17 mouse cellular contexts compared by ENCODE assay signal in the genomic region with DNA sequence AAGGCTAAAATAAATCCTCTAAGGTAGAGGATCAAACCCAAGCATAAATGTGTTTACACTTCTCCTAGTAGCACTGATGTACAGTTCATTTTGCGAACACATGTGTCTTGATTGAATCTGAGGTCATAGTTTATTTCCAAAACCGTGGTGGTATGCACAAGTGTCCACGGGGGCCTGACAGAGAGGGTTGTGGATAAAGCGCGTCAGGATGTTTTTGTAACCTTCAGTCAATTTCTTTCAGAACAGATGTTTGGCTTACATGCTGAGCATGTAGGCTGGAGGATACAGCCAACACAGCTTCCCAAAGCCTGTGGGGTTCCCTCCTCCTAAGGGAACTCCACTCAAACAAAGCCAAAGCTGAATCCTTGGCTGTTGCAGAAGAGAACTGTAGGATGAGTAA.
DNase-seq lines count a peak whose midpoint lies in the region; ATAC-seq and TF ChIP-seq lines count a peak whose summit lies in the region.
"Had no signal": no experiment of that assay in that cellular context is flagged by ENCODE, and none has a peak within 500 bp of the region (broad histone marks: within the 10 kb centered on the region; RNA-seq: fewer than 3 reads in every experiment).

No protein-coding gene starts in this region.

- TF ChIP-seq EP300 in stomach, postnatal 0 days (optimal IDR thresholded peaks at IDR 0.05), result no peak

- 61% methylated on average over 5 of the region's 5 CpGs for WGBS in hindbrain, embryonic 11.5 days
- WGBS in hindbrain, embryonic 13.5 days, result 52% methylated on average over 5 of the region's 5 CpGs
- 39% methylated on average over 5 of the region's 5 CpGs for WGBS in stomach, embryonic 16.5 days
- 28% methylated on average over 5 of the region's 5 CpGs for WGBS in stomach, postnatal 0 days

- H3K9ac ChIP-seq in hindbrain, embryonic 11.5 days (ENCODE audit: low read depth, low read length), result no peak overlapping the region
- no peak overlapping the region for H3K9ac ChIP-seq in hindbrain, embryonic 13.5 days
- H3K9ac ChIP-seq in stomach, embryonic 16.5 days (ENCODE audit: low read length), result no peak overlapping the region
- H3K9ac ChIP-seq in stomach, postnatal 0 days (ENCODE audit: low read length), result no peak overlapping the region
- H3K9ac ChIP-seq: forebrain, embryonic 13.5 days; heart, embryonic 15.5 days; liver, embryonic 14.5 days had no signal

- H3K36me3 ChIP-seq in hindbrain, embryonic 11.5 days (ENCODE audit: control insufficient read depth, insufficient read depth, low read length), result no peaks in the 10 kb centered on the region
- H3K36me3 ChIP-seq in hindbrain, embryonic 13.5 days, result no peaks in the 10 kb centered on the region
- H3K36me3 ChIP-seq in stomach, embryonic 16.5 days (ENCODE audit: control insufficient read depth, insufficient read depth, low read length), result no peaks in the 10 kb centered on the region
- H3K36me3 ChIP-seq in stomach, postnatal 0 days (ENCODE audit: control insufficient read depth, insufficient read depth, low read length), result no peaks in the 10 kb centered on the region
- H3K36me3 ChIP-seq: heart, embryonic 15.5 days had no signal

- DNase-seq in frontal cortex, postnatal 36 days (ENCODE audit: low spot score in 2 of 2), result peak; percentile 2
- no peak for DNase-seq in frontal cortex, postnatal 14 days (ENCODE audit: low spot score in 2 of 2)
- DNase-seq in hindbrain, embryonic 11.5 days (ENCODE audit: low spot score), result peak; percentile 15
- DNase-seq in stomach, postnatal 0 days (ENCODE audit: low spot score), result no peak
- DNase-seq in skeletal muscle tissue, adult 2 months (ENCODE audit: low read depth, low spot score), result peak; percentile 1
- DNase-seq in cerebellum, postnatal 25 days, result no peak
- DNase-seq: B cell, adult 2 months; cerebellum, adult 18-20 months; lung, postnatal 36 days; right cerebral cortex, postnatal 25 days; thymus, postnatal 25 days had no signal

- no peaks in the 10 kb centered on the region for H3K4me1 ChIP-seq in hindbrain, embryonic 11.5 days (replicated peaks; ENCODE audit: control insufficient read depth, insufficient read depth, low read length)
- no peaks in the 10 kb centered on the region for H3K4me1 ChIP-seq in hindbrain, embryonic 13.5 days (replicated peaks)
- no peaks in the 10 kb centered on the region for H3K4me1 ChIP-seq in stomach, embryonic 16.5 days (ENCODE audit: control insufficient read depth, insufficient read depth, low read length)
- H3K4me1 ChIP-seq in stomach, postnatal 0 days (replicated peaks; ENCODE audit: control insufficient read depth, insufficient read depth), result no peaks in the 10 kb centered on the region
- H3K4me1 ChIP-seq: forebrain, embryonic 13.5 days; heart, embryonic 15.5 days had no signal

- H3K4me3 ChIP-seq in hindbrain, embryonic 11.5 days (ENCODE audit: low read depth, low read length), result no peak overlapping the region
- H3K4me3 ChIP-seq in hindbrain, embryonic 13.5 days, result no peak overlapping the region
- H3K4me3 ChIP-seq in stomach, embryonic 16.5 days (replicated peaks; ENCODE audit: low read length), result no peak overlapping the region
- H3K4me3 ChIP-seq in stomach, postnatal 0 days (ENCODE audit: low read depth, low read length), result no peak overlapping the region
- H3K4me3 ChIP-seq: forebrain, embryonic 13.5 days; heart, embryonic 15.5 days had no signal

- TF ChIP-seq CTCF in stomach, postnatal 0 days (IDR thresholded peaks at IDR 0.05; ENCODE audit: low read depth), result no peak

- no peak for ATAC-seq in hindbrain, embryonic 11.5 days (ENCODE audit: low FRiP score)
- ATAC-seq in hindbrain, embryonic 13.5 days (ENCODE audit: low FRiP score), result no peak
- 0 out of 2 replicates have a peak, but pooled peaks have one; percentile 37 for ATAC-seq in stomach, embryonic 16.5 days (ENCODE audit: insufficient read depth, low FRiP score)
- no peak for ATAC-seq in stomach, postnatal 0 days (ENCODE audit: low FRiP score, low TSS enrichment)
- ATAC-seq: forebrain, embryonic 13.5 days; intestine, postnatal 0 days had no signal

- no peak overlapping the region for H3K27ac ChIP-seq in hindbrain, embryonic 11.5 days (ENCODE audit: low read depth, low read length)
- no peak overlapping the region for H3K27ac ChIP-seq in hindbrain, embryonic 13.5 days
- no peak overlapping the region for H3K27ac ChIP-seq in stomach, embryonic 16.5 days (ENCODE audit: low read length)
- no peak overlapping the region for H3K27ac ChIP-seq in stomach, postnatal 0 days (replicated peaks)
- H3K27ac ChIP-seq: forebrain, embryonic 13.5 days; heart, embryonic 15.5 days; liver, embryonic 14.5 days had no signal

- H3K27me3 ChIP-seq in hindbrain, embryonic 11.5 days (ENCODE audit: control insufficient read depth, insufficient read depth, low read length), result no peaks in the 10 kb centered on the region
- H3K27me3 ChIP-seq in hindbrain, embryonic 13.5 days, result no peaks in the 10 kb centered on the region
- H3K27me3 ChIP-seq in stomach, embryonic 16.5 days (ENCODE audit: control insufficient read depth, insufficient read depth, low read length), result no peaks in the 10 kb centered on the region
- H3K27me3 ChIP-seq in stomach, postnatal 0 days (ENCODE audit: control insufficient read depth, insufficient read depth, low read length), result no peaks in the 10 kb centered on the region
- H3K27me3 ChIP-seq: forebrain, embryonic 13.5 days; heart, embryonic 15.5 days had no signal

- no peaks in the 10 kb centered on the region for H3K9me3 ChIP-seq in hindbrain, embryonic 11.5 days (ENCODE audit: control insufficient read depth, low read length)
- H3K9me3 ChIP-seq in hindbrain, embryonic 13.5 days, result no peaks in the 10 kb centered on the region
- no peaks in the 10 kb centered on the region for H3K9me3 ChIP-seq in stomach, embryonic 16.5 days (replicated peaks; ENCODE audit: control insufficient read depth, low read length)
- H3K9me3 ChIP-seq in stomach, postnatal 0 days (ENCODE audit: control insufficient read depth, low read length), result no peaks in the 10 kb centered on the region
- H3K9me3 ChIP-seq: forebrain, embryonic 13.5 days; heart, embryonic 15.5 days had no signal

- no peak overlapping the region for H3K4me2 ChIP-seq in hindbrain, embryonic 11.5 days (replicated peaks; ENCODE audit: low read depth, low read length)
- no peak overlapping the region for H3K4me2 ChIP-seq in hindbrain, embryonic 13.5 days
- H3K4me2 ChIP-seq in stomach, embryonic 16.5 days (ENCODE audit: low read depth, low read length), result no peak overlapping the region
- H3K4me2 ChIP-seq in stomach, postnatal 0 days (replicated peaks; ENCODE audit: low read depth), result no peak overlapping the region
- H3K4me2 ChIP-seq: forebrain, embryonic 13.5 days; heart, embryonic 15.5 days had no signal

Comparison
In these comparisons a context has a peak if more than half of its experiments do, and no peak if none do; other contexts are left out.
1. DNase-seq: peak in frontal cortex, postnatal 36 days (2 of 2), hindbrain, embryonic 11.5 days (single experiment) and skeletal muscle tissue, adult 2 months (single experiment); none in frontal cortex, postnatal 14 days (0 of 2), stomach, postnatal 0 days (single experiment) and cerebellum, postnatal 25 days (0 of 2).